Mouse (Mus musculus) heart, embryonic 14.5 days (tissue): ENCODE data around the gene Fam217b. TPM values are rescaled to one million over a fixed set of nuclear protein-coding genes. Genes with fewer than 3 reads are reported as not detected.
A peak's percentile ranks its signal among the peaks of the same experiment; 100 is the strongest.

Experiments
- ATAC-seq: fragments of 200-750 bp; cut with Nextera tagmentation; 2 replicates; pipeline ENCODE4 v1.8.0; 2017; ENCODE audit warnings: low read depth, moderate TSS enrichment; ENCODE audit not compliant: insufficient number of reproducible peaks, insufficient read depth, low FRiP score
- H3K27ac ChIP-seq, 2 experiments: fragments of 200-500 bp in 1 of 2; fragments of 300-500 bp in 1 of 2; sonication (generic) in 1 of 2; replicated peaks in 1 of 2; 2 replicates each; pipeline ENCODE4 v1.5.1; 2012 to 2014; ENCODE audit warnings: low read depth in 2 of 2, low read length in 2 of 2, control low read depth in 1 of 2, mild to moderate bottlenecking in 1 of 2, mixed read lengths in 1 of 2; ENCODE audit not compliant: control insufficient read depth in 1 of 2, insufficient read depth in 1 of 2
- H3K27me3 ChIP-seq: fragments of 300-500 bp; sonication (generic); 2 replicates; pipeline ENCODE4 v1.6.1; 2014; ENCODE audit warnings: mild to moderate bottlenecking, low read length, control low read depth; ENCODE audit not compliant: control insufficient read depth, insufficient read depth
- H3K36me3 ChIP-seq: fragments of 300-500 bp; sonication (generic); 2 replicates; pipeline ENCODE4 v1.6.1; 2014; ENCODE audit warnings: mild to moderate bottlenecking, control low read depth, low read length, mixed read lengths; ENCODE audit not compliant: control insufficient read depth, insufficient read depth
- H3K4me1 ChIP-seq, 2 experiments: fragments of 200-500 bp in 1 of 2; fragments of 300-500 bp in 1 of 2; sonication (generic) in 1 of 2; 2 replicates each; pipeline ENCODE4 v1.6.1; 2012 to 2014; ENCODE audit warnings: low read length in 2 of 2, control low read depth in 1 of 2, mixed read lengths in 1 of 2; ENCODE audit not compliant: control insufficient read depth in 2 of 2, insufficient read depth in 2 of 2
- H3K4me2 ChIP-seq: fragments of 300-500 bp; sonication (generic); 2 replicates; pipeline ENCODE4 v1.6.1; 2014; ENCODE audit warnings: mild to moderate bottlenecking, low read length
- H3K4me3 ChIP-seq, 2 experiments: fragments of 200-500 bp in 1 of 2; fragments of 300-500 bp in 1 of 2; sonication (generic) in 1 of 2; 2 replicates each; pipeline ENCODE4 v1.5.1; 2012 to 2014; ENCODE audit warnings: low read length in 2 of 2, mild to moderate bottlenecking in 2 of 2, control low read depth in 1 of 2, low read depth in 1 of 2, moderate library complexity in 1 of 2; ENCODE audit not compliant: control insufficient read depth in 1 of 2, insufficient read depth in 1 of 2
- H3K9ac ChIP-seq: fragments of 300-500 bp; sonication (generic); 2 replicates; pipeline ENCODE4 v1.6.1; 2014; ENCODE audit warnings: mild to moderate bottlenecking, low read length
- H3K9me3 ChIP-seq: fragments of 300-500 bp; sonication (generic); 2 replicates; pipeline ENCODE4 v1.6.1; 2016; ENCODE audit warnings: low read length, control low read depth; ENCODE audit not compliant: control insufficient read depth
- WGBS: fragments of 180-500 bp; shearing (Covaris S2); extraction: QIAGEN DNeasy Blood & Tissue Kit; methylation state at CpG from one replicate; pipeline ENCODE4 v1.1.7; 2014; 5-methylcytosine and 5-hydroxymethylcytosine counted together
- polyA plus RNA-seq: library from polyadenylated mRNA; unstranded; fragments of >200 nt; fragmentation: Nextera tagmentation; extraction: Ambion mirVana; gene quantifications from 2 replicates; pipeline ENCODE4 v1.2.1, GENCODE M21; 2014

The Fam217b gene
- polyA plus RNA-seq, result 7.1 and 7.3 TPM in 2 replicates

GRCm38 (mm10) chr2:178414261-178415149 is at the start of gene Fam217b, which contains the start of gene Ppp1r3d:
Gene Fam217b, plus strand, starts transcription at chr2:178414524.
Gene Ppp1r3d, minus strand, starts transcription at chr2:178414472.
- peak within 1 kb of the TSS; percentile 80 to 90 for H3K27ac ChIP-seq
- H3K9me3 ChIP-seq, result 0 out of 2 replicates have a peak, but pooled peaks cover 3% of the 10 kb centered on the region
- peaks cover 22 to 57% of the 10 kb centered on the region in 2 experiments for H3K4me1 ChIP-seq
- peak within 1 kb of the TSS; percentile 63 to 68 for H3K4me3 ChIP-seq
- ATAC-seq, result peak; percentile 72
- peak within 1 kb of the TSS; percentile 82 for H3K9ac ChIP-seq
- no peaks in the 10 kb centered on the region for H3K27me3 ChIP-seq
- WGBS, result 0% methylated on average over 66 of the region's 74 CpGs
- peaks cover 20% of the 10 kb centered on the region for H3K36me3 ChIP-seq
- H3K4me2 ChIP-seq, result peak within 1 kb of the TSS; percentile 99

- no peak within 1 kb of the TSS for H3K4me3 ChIP-seq
- H3K27me3 ChIP-seq, result no peaks in the 10 kb centered on the region
- no peaks in the 10 kb centered on the region for H3K9me3 ChIP-seq
- ATAC-seq, result no peak; the same call in 1 of the 2 replicates
- peaks cover 6 to 20% of the 10 kb centered on the region in 2 experiments; a peak in 3 of 4 replicates for H3K4me1 ChIP-seq
- WGBS, result 75% methylated on average over 49 of the region's 52 CpGs
- no peak within 1 kb of the TSS for H3K9ac ChIP-seq
- H3K36me3 ChIP-seq, result no peaks in the 10 kb centered on the region
- H3K27ac ChIP-seq, result no peak within 1 kb of the TSS
- H3K4me2 ChIP-seq, result no peak within 1 kb of the TSS
Measured at GRCm38 (mm10) chr2:178407053-178407815, 7.1 kb upstream of the Fam217b start, which contains the start of gene Sycp2. Gene Sycp2, minus strand, starts transcription at chr2:178407685.

GRCm38 (mm10) chr2:178409024-178409423 is 5.3 kb upstream of the Fam217b start:
- Histone ChIP-seq H3K36me3 (no peaks in the 10 kb centered on the region), H3K9me3 (no peaks in the 10 kb centered on the region), H3K27ac (no peak overlapping the region), H3K9ac (no peak overlapping the region), H3K27me3 (no peaks in the 10 kb centered on the region), H3K4me3 (no peak overlapping the region), H3K4me1 (peaks cover 14 to 33% of the 10 kb centered on the region in 2 experiments), H3K4me2 (no peak overlapping the region)
- ATAC-seq, result no peak
- WGBS, result 44% methylated on average over 1 of the region's 1 CpGs

GRCm38 (mm10) chr2:178410286-178410685 is 4.0 kb upstream of the Fam217b start:
- H3K9ac ChIP-seq, result no peak overlapping the region
- 74% methylated on average over 6 of the region's 6 CpGs for WGBS
- ATAC-seq, result no peak
- peaks cover 16 to 39% of the 10 kb centered on the region in 2 experiments for H3K4me1 ChIP-seq
- H3K36me3 ChIP-seq, result no peaks in the 10 kb centered on the region
- no peaks in the 10 kb centered on the region for H3K9me3 ChIP-seq
- no peak overlapping the region for H3K4me3 ChIP-seq
- no peaks in the 10 kb centered on the region for H3K27me3 ChIP-seq
- no peak overlapping the region for H3K4me2 ChIP-seq
- no peak overlapping the region for H3K27ac ChIP-seq

GRCm38 (mm10) chr2:178412598-178412997 is 1.7 kb upstream of the Fam217b start:
- no peaks in the 10 kb centered on the region for H3K9me3 ChIP-seq
- H3K4me1 ChIP-seq, result peaks cover 22 to 58% of the 10 kb centered on the region in 2 experiments
- peaks cover under 1% of the 10 kb centered on the region; the same call in 1 of the 2 replicates for H3K36me3 ChIP-seq
- no peaks in the 10 kb centered on the region for H3K27me3 ChIP-seq
- H3K27ac ChIP-seq, result peak overlapping the region; percentile 80 to 90
- H3K4me3 ChIP-seq, result peak overlapping the region in 1 of 2 experiments; percentile 63; a peak in 2 of 4 replicates
- H3K4me2 ChIP-seq, result peak overlapping the region; percentile 99
- H3K9ac ChIP-seq, result peak overlapping the region; percentile 82
- peak; percentile 44 for ATAC-seq
- 17% methylated on average over 6 of the region's 6 CpGs for WGBS

- Histone ChIP-seq H3K36me3 (peaks cover 6% of the 10 kb centered on the region), H3K4me3 (peak overlapping the region; percentile 63 to 68), H3K4me2 (peak overlapping the region; percentile 99), H3K27me3 (no peaks in the 10 kb centered on the region), H3K27ac (peak overlapping the region; percentile 80 to 90), H3K9ac (peak overlapping the region; percentile 82), H3K9me3 (0 out of 2 replicates have a peak, but pooled peaks cover 2% of the 10 kb centered on the region), H3K4me1 (peaks cover 22 to 58% of the 10 kb centered on the region in 2 experiments)
- 32% methylated on average over 13 of the region's 13 CpGs for WGBS
- no peak for ATAC-seq
Measured at GRCm38 (mm10) chr2:178413081-178413480, 1.2 kb upstream of the Fam217b start.
